Mouse (Mus musculus): ENCODE measurements around the gene Bcl11b. TPM values are rescaled to one million over a fixed set of nuclear protein-coding genes. Genes with fewer than 3 reads are reported as not detected.

Bcl11b gene
- polyA plus RNA-seq, 1 experiment = not detected

DNA sequence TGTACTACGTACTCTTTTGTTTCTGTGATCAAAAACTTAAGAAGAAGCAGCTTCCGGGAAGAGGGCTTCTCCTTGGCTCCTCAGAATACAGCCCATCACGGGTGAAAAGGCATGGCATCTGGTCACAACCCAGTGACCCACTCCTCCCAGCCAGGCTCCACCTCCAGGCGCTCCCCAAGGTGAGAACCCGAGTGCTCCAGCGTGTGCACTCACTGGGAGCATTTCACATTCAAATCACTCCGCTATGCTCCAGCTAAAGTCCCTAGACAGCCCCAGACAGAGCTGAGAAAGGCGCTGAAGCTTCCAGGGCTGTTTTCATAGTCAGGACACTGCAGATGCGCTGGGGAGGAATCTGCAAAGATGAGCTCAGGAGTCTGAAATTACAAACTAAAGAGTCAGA is 99.5 kb downstream of the Bcl11b start:
- Histone ChIP-seq H3K4me3 (no peak overlapping the region), H3K27me3 (ENCODE audit: control insufficient read depth, insufficient read depth, insufficient read length) (no peaks in the 10 kb centered on the region), H3K79me2 (ENCODE audit: control insufficient read depth, insufficient read depth) (no peaks in the 10 kb centered on the region), H3K36me3 (ENCODE audit: control insufficient read depth, insufficient read depth) (no peaks in the 10 kb centered on the region), H3ac (ENCODE audit: control insufficient read depth, insufficient read length) (no peak overlapping the region), H3K4me2 (ENCODE audit: low read depth) (no peak overlapping the region)
- no peak for TF ChIP-seq POLR2AphosphoS2 (IDR thresholded peaks at IDR 0.05; ENCODE audit: insufficient read length, low read depth)
- TF ChIP-seq REST (IDR thresholded peaks at IDR 0.05; ENCODE audit: insufficient read depth, insufficient read length) = no peak
- no peak for TF ChIP-seq E2F4 (IDR thresholded peaks at IDR 0.05; ENCODE audit: insufficient read depth)
- no peak for TF ChIP-seq MYOG (IDR thresholded peaks at IDR 0.05; ENCODE audit: control insufficient read depth in 1 of 3, insufficient read depth in 1 of 3, insufficient read length in 2 of 3, low read depth in 2 of 3)
- no peak for TF ChIP-seq TCF3 (IDR thresholded peaks at IDR 0.05; ENCODE audit: insufficient read length, low read depth)
- no peak for TF ChIP-seq POLR2A (IDR thresholded peaks at IDR 0.05; ENCODE audit: insufficient read length, low read depth)
- TF ChIP-seq MAX (IDR thresholded peaks at IDR 0.05; ENCODE audit: low read depth) = no peak
- no peak for TF ChIP-seq SRF (IDR thresholded peaks at IDR 0.05; ENCODE audit: control insufficient read depth, insufficient read length, low read depth)

DNA sequence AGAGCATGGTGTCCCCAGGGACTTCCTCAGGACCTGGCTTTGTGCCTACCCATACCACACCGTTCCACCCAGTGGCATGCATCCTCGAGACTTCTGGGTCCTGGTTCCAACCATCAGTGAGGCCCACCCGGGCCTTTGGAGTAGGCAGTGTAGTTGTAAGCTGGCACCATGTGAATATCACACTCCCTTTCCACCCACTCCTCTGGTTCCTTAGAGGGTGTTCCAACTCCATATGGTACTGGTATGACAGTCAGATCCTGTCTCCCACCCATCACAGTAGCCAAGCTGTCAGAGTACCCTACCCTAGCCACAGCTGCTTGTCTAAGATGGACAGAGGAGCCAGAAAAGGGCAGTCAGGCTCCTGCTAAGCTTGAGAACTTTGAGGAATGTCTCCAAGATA is 112.0 kb downstream of the Bcl11b start:
- Histone ChIP-seq H3K4me2 (ENCODE audit: low read depth) (no peak overlapping the region), H3K27me3 (ENCODE audit: control insufficient read depth, insufficient read depth, insufficient read length) (peaks cover 7% of the 10 kb centered on the region), H3ac (ENCODE audit: control insufficient read depth, insufficient read length) (no peak overlapping the region), H3K79me2 (ENCODE audit: control insufficient read depth, insufficient read depth) (no peaks in the 10 kb centered on the region), H3K4me3 (no peak overlapping the region), H3K36me3 (ENCODE audit: control insufficient read depth, insufficient read depth) (no peaks in the 10 kb centered on the region)
- TF ChIP-seq E2F4 (IDR thresholded peaks at IDR 0.05; ENCODE audit: insufficient read depth) = no peak
- TF ChIP-seq TCF12 (IDR thresholded peaks at IDR 0.05; ENCODE audit: insufficient read depth, poor library complexity, severe bottlenecking) = no peak
- no peak for TF ChIP-seq MYOG (IDR thresholded peaks at IDR 0.05; ENCODE audit: control insufficient read depth in 1 of 3, insufficient read depth in 1 of 3, insufficient read length in 2 of 3, low read depth in 2 of 3)
- no peak for TF ChIP-seq TCF3 (IDR thresholded peaks at IDR 0.05; ENCODE audit: insufficient read length, low read depth)
- no peak for TF ChIP-seq USF1 (IDR thresholded peaks at IDR 0.05; ENCODE audit: low read depth)
- TF ChIP-seq MYOD1 (IDR thresholded peaks at IDR 0.05; ENCODE audit: control insufficient read depth in 1 of 3, insufficient read length in 2 of 3, low read depth in 2 of 3) = no peak
- TF ChIP-seq CEBPB (IDR thresholded peaks at IDR 0.05; ENCODE audit: insufficient read depth, poor library complexity, severe bottlenecking) = no peak
- no peak for TF ChIP-seq MAX (IDR thresholded peaks at IDR 0.05; ENCODE audit: low read depth)
- no peak for TF ChIP-seq POLR2A (IDR thresholded peaks at IDR 0.05; ENCODE audit: insufficient read length, low read depth)
- TF ChIP-seq POLR2AphosphoS2 (IDR thresholded peaks at IDR 0.05; ENCODE audit: insufficient read length, low read depth) = no peak
- no peak for TF ChIP-seq SRF (IDR thresholded peaks at IDR 0.05; ENCODE audit: control insufficient read depth, insufficient read length, low read depth)
- TF ChIP-seq REST (IDR thresholded peaks at IDR 0.05; ENCODE audit: insufficient read depth, insufficient read length) = no peak

DNA sequence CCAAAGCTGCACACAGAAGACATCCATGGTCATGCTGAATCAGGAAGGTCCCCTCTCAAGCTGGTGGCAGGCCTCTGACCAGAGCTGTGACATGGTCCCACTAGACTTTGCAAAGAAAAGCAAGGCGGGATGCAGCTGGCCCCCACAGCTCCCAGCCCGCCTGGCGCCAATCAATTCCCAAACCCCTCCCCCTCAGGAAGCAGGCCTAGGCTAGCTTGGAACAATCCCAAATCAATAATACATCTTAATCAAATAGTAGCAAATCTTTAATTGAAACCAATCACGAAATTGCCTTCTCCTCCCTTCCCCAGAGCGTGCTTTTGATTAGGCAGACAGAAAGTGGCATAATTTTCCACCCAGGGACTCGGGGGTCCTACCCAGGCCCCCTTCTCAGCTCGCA is 113.1 kb downstream of the Bcl11b start:
- H3K4me3 ChIP-seq = no peak overlapping the region
- TF ChIP-seq POLR2A (IDR thresholded peaks at IDR 0.05; ENCODE audit: insufficient read length, low read depth) = no peak
- TF ChIP-seq USF1 (IDR thresholded peaks at IDR 0.05; ENCODE audit: low read depth) = no peak
- TF ChIP-seq MYOD1 (IDR thresholded peaks at IDR 0.05; ENCODE audit: control insufficient read depth in 1 of 3, insufficient read length in 2 of 3, low read depth in 2 of 3) = no peak
- TF ChIP-seq MYOG (IDR thresholded peaks at IDR 0.05; ENCODE audit: control insufficient read depth in 1 of 3, insufficient read depth in 1 of 3, insufficient read length in 2 of 3, low read depth in 2 of 3) = no peak
- TF ChIP-seq REST (IDR thresholded peaks at IDR 0.05; ENCODE audit: insufficient read depth, insufficient read length) = no peak
- no peak overlapping the region for H3ac ChIP-seq (ENCODE audit: control insufficient read depth, insufficient read length)
- H3K79me2 ChIP-seq (ENCODE audit: control insufficient read depth, insufficient read depth) = no peaks in the 10 kb centered on the region
- H3K27me3 ChIP-seq (ENCODE audit: control insufficient read depth, insufficient read depth, insufficient read length) = no peaks in the 10 kb centered on the region
- no peak overlapping the region for H3K4me2 ChIP-seq (ENCODE audit: low read depth)
- H3K36me3 ChIP-seq (ENCODE audit: control insufficient read depth, insufficient read depth) = no peaks in the 10 kb centered on the region

GRCm38 (mm10) chr12:107889841-107890240 is 113.6 kb downstream of the Bcl11b start:
- no peaks in the 10 kb centered on the region for H3K27me3 ChIP-seq (ENCODE audit: control insufficient read depth, insufficient read depth, insufficient read length)
- H3ac ChIP-seq (ENCODE audit: control insufficient read depth, insufficient read length) = no peak overlapping the region
- H3K4me2 ChIP-seq (ENCODE audit: low read depth) = no peak overlapping the region
- TF ChIP-seq POLR2AphosphoS2 (IDR thresholded peaks at IDR 0.05; ENCODE audit: insufficient read length, low read depth) (no peak), TCF12 (IDR thresholded peaks at IDR 0.05; ENCODE audit: insufficient read depth, poor library complexity, severe bottlenecking) (no peak), SRF (IDR thresholded peaks at IDR 0.05; ENCODE audit: control insufficient read depth, insufficient read length, low read depth) (no peak), POLR2A (IDR thresholded peaks at IDR 0.05; ENCODE audit: insufficient read length, low read depth) (no peak), CEBPB (IDR thresholded peaks at IDR 0.05; ENCODE audit: insufficient read depth, poor library complexity, severe bottlenecking) (no peak)
- no peak overlapping the region for H3K4me3 ChIP-seq
- no peaks in the 10 kb centered on the region for H3K36me3 ChIP-seq (ENCODE audit: control insufficient read depth, insufficient read depth)
- H3K79me2 ChIP-seq (ENCODE audit: control insufficient read depth, insufficient read depth) = no peaks in the 10 kb centered on the region

GRCm38 (mm10) chr12:107888646-107889045 is 114.8 kb downstream of the Bcl11b start:
- Histone ChIP-seq H3K36me3 (ENCODE audit: control insufficient read depth, insufficient read depth) (no peaks in the 10 kb centered on the region), H3K4me2 (ENCODE audit: low read depth) (no peak overlapping the region), H3K27me3 (ENCODE audit: control insufficient read depth, insufficient read depth, insufficient read length) (no peaks in the 10 kb centered on the region), H3K4me3 (no peak overlapping the region), H3ac (ENCODE audit: control insufficient read depth, insufficient read length) (no peak overlapping the region), H3K79me2 (ENCODE audit: control insufficient read depth, insufficient read depth) (no peaks in the 10 kb centered on the region)
- TF ChIP-seq REST (IDR thresholded peaks at IDR 0.05; ENCODE audit: insufficient read depth, insufficient read length) = no peak
- TF ChIP-seq USF1 (IDR thresholded peaks at IDR 0.05; ENCODE audit: low read depth) = no peak
- no peak for TF ChIP-seq TCF3 (IDR thresholded peaks at IDR 0.05; ENCODE audit: insufficient read length, low read depth)
- no peak for TF ChIP-seq MYOG (IDR thresholded peaks at IDR 0.05; ENCODE audit: control insufficient read depth in 1 of 3, insufficient read depth in 1 of 3, insufficient read length in 2 of 3, low read depth in 2 of 3)
- no peak for TF ChIP-seq SRF (IDR thresholded peaks at IDR 0.05; ENCODE audit: control insufficient read depth, insufficient read length, low read depth)
- TF ChIP-seq CEBPB (IDR thresholded peaks at IDR 0.05; ENCODE audit: insufficient read depth, poor library complexity, severe bottlenecking) = no peak
- TF ChIP-seq MYOD1 (IDR thresholded peaks at IDR 0.05; ENCODE audit: control insufficient read depth in 1 of 3, insufficient read length in 2 of 3, low read depth in 2 of 3) = no peak
- no peak for TF ChIP-seq TCF12 (IDR thresholded peaks at IDR 0.05; ENCODE audit: insufficient read depth, poor library complexity, severe bottlenecking)
- TF ChIP-seq POLR2A (IDR thresholded peaks at IDR 0.05; ENCODE audit: insufficient read length, low read depth) = no peak
- no peak for TF ChIP-seq MAX (IDR thresholded peaks at IDR 0.05; ENCODE audit: low read depth)
- TF ChIP-seq POLR2AphosphoS2 (IDR thresholded peaks at IDR 0.05; ENCODE audit: insufficient read length, low read depth) = no peak
- no peak for TF ChIP-seq E2F4 (IDR thresholded peaks at IDR 0.05; ENCODE audit: insufficient read depth)

All from myocyte (in vitro differentiated cells).